Mouse (Mus musculus) mouse embryonic stem cell (cell line): Measurements from ENCODE around the gene Ccp110.

Source experiments
- in situ Hi-C, 2 experiments: fragments of 300-500 bp; cut with MboI; formaldehyde crosslinking; loops; 1 replicate in 1 of 2; 3 replicates in 1 of 2; pipeline ENCODE4 v1.14.3; 2019 to 2020; ENCODE audit warnings: low sequenced_read_pairs in 2 of 2, low pct_unique_long_range_greater_than_20kb in 1 of 2, mixed read lengths in 1 of 2; ENCODE audit not compliant: unreplicated experiment in 1 of 2

The Ccp110 gene

GRCm38 (mm10) chr7:118759372-118759771 is 47.0 kb downstream of the Ccp110 start:
- in situ Hi-C loops: loop anchor here in 1 of 2 experiments (10.0 kb wide), 1 partner anchor 235 kb away; the partner anchor contains the start of gene Gprc5b

DNA sequence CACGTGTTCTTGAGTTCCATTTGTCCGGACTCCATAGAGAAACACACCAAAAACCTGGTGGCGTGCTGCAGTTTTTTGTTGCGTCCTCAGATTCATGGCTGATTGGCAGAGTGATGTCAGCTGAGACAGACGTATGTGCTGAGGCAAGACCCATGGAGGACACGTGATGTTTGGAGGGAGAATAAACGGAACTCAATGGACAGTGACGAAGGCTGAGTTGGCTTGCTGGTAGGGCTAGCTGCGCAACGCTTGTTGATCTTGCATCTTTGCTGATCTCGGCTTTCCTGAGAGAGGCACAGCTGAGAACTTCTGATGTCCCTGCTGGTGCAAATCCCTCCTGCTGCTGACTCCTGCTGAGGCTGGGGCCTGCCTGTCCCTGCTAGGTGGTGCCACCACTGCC is 51.6 kb downstream of the Ccp110 start:
- in situ Hi-C loops: loop anchor here in 1 of 2 experiments (10.0 kb wide), 1 partner anchor 231 kb away; the partner anchor contains the start of gene Gprc5b

DNA sequence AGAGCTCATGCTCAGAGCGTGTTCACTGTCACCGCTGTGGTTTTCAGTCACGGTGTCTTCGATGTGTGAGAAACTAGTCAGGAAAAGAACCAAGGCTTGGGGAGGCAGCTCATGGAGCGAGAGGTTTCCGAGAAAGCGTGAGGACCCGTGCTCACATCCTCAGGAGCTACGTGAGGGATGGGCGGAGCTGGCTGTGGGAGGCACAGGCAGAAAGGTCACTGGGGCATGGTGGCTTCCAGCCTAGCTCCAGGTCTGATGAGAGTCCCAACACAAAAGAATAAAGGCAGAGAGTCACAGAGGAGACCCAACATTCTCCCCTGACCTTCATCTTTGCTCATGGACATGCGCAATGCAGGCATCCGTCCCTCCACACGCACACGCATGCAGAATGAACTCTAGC is 52.4 kb downstream of the Ccp110 start:
- in situ Hi-C loops: loop anchor here in 1 of 2 experiments (10.0 kb wide), 1 partner anchor 230 kb away; the partner anchor contains the start of gene Gprc5b

DNA sequence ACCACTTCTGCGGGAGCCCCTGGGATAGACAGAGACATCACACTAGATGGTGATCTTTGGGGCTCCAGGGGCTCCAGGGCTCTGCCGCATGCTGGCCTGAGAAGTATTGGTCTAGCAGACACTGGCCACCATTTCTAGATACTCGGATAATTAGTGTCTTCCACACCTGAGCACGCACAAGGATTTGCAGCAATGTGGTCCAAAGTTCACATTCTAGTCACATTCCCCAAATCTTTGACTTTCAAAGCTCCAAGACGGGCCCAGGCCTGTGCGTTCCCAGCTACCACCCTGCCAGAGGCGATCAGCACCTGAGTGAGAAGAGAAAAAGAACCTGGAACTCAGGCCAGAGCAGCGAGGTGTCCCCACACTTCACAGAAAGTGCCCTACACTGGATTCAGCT is 53.3 kb downstream of the Ccp110 start:
- in situ Hi-C loops: loop anchor here in 1 of 2 experiments (10.0 kb wide), 1 partner anchor 229 kb away; the partner anchor contains the start of gene Gprc5b

GRCm38 (mm10) chr7:118766119-118766833 is 53.9 kb downstream of the Ccp110 start:
- in situ Hi-C loops: loop anchor here in 1 of 2 experiments (10.0 kb wide), 1 partner anchor 229 kb away; the partner anchor contains the start of gene Gprc5b

DNA sequence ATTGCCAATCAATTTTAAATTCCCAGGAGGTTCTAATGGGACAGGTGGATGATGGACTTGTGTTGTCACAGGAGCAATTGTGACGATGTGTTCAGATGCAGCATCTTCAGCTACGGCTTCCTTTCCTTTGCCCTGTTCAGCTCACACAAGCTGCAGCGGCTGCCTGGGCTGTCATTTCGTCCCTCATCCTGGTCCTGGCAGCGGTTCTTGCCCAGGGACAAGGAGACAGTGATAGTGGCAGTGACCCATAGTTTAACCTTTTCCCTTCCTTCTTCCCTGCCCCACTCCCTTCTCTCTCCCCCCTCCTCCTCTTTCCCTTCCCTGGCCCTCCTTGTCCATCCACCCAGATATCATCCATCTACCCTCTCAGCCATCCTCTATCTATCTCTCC is 54.5 kb downstream of the Ccp110 start:
- in situ Hi-C loops: loop anchor here in 1 of 2 experiments (10.0 kb wide), 1 partner anchor 228 kb away; the partner anchor contains the start of gene Gprc5b

DNA sequence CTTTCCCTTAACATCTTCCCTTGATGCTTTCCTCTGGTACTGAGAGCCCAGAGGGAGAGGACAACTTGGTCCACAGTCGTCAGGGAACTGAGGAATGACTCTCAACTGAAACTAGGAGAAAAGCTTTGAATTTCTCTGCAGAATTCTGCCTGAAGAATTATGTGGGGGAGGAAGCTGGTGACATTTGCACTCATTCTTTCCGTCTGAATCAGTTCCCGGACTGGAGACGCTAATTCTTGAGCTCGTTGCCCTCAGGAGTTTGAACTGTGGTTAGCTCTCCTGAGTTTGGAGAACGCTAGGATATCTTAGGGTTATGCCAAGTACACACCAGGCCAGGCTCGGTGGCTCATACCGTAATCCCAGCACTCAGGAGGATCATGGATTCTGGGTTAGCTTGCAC is 56.9 kb downstream of the Ccp110 start:
- in situ Hi-C loops: loop anchor here in 1 of 2 experiments (10.0 kb wide), 1 partner anchor 226 kb away; the partner anchor contains the start of gene Gprc5b

DNA sequence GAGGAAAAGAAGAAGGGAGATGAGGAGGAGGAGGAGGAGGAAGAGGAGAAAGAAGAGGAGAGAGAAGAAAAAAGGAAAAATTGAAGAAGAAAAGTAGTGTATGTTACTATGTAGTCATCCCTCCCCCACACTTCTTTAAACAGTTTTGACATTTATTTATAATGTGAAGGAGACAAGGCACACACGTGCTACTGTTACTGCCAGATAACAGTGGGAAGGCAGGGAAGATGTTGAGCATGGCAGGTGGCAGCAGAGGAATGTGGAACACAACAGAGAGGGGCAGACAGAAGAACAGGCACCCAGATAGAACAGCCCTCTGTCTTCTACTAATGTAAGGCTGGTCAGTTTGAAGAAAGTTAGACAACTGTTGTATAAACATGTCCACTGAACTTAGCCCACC is 57.3 kb downstream of the Ccp110 start:
- in situ Hi-C loops: loop anchor here in 1 of 2 experiments (10.0 kb wide), 1 partner anchor 225 kb away; the partner anchor contains the start of gene Gprc5b

GRCm38 (mm10) chr7:118773027-118773426 is 60.7 kb downstream of the Ccp110 start:
- in situ Hi-C loops: no loop called here

GRCm38 (mm10) chr7:118775991-118776390 is 63.6 kb downstream of the Ccp110 start:
- in situ Hi-C loops: no loop called here

- in situ Hi-C loops: no loop called here
Observed at GRCm38 (mm10) chr7:118776491-118776890, 64.1 kb downstream of the Ccp110 start.

- in situ Hi-C loops: no loop called here
Observed at GRCm38 (mm10) chr7:118777598-118778394, 65.4 kb downstream of the Ccp110 start.

- in situ Hi-C loops: no loop called here
Observed at GRCm38 (mm10) chr7:118778561-118778960, 66.2 kb downstream of the Ccp110 start.

GRCm38 (mm10) chr7:118783305-118784001 is 71.1 kb downstream of the Ccp110 start:
- in situ Hi-C loops: no loop called here

DNA sequence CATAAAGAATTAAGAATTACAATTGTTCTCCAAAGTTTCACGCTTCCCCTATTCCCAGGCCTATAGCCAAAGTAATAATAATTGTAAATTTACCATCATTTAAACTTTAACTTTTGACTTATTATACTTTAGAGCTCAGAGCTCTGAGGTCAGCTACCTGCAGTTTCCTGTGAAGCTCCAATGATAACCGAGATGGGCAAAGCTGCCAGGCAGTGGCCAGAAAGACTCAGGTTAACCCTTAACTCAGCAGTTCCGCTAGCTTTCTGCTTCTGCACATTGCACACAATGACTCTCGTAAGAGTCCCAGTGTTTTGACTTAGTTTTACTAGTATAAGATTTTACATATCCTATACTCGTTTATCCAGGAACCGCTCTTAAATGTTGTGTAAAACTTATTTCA is 73.7 kb downstream of the Ccp110 start:
- in situ Hi-C loops: no loop called here
